Mouse (Mus musculus): ENCODE data around the gene Tmem131.

DNA sequence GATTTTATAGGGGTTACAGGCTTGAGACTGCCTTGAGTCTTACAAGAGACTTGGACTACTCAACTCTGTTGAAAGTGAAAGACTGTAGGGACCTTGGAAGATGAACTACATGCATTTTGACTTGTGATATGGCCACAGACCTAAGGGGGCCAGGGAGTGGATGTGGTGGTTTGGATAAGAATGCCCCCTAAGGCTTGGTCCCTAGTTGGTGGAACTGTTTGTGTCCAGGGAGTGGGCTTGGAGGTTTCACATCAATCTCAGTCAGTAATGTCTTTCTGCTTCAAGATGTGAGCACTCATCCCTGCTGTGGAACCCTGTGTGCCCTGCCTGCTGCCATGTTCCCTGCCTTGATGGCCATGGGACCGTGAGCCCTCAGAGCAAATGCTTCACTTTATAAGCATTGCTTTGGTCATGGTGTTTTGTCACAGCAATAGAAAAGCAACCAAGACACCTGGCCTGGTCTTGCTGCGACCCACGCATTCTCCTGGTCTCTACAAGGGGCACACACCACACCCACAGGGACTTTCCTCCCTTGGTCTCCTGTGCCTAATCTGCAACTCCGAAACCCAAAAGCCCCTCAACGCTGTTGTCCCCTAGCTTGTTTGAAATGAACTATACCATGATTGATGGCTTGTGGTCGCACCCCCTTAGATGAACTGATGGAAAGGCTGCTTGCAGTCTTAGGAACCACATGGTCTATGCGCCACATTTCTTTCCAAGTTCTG is 137.1 kb downstream of the Tmem131 start:
- TF ChIP-seq POLR2A (IDR thresholded peaks at IDR 0.05; ENCODE audit: insufficient read depth, low read depth, low read length) (no peak), CTCF (IDR thresholded peaks at IDR 0.05) (no peak), EP300 (IDR thresholded peaks at IDR 0.05; ENCODE audit: insufficient read depth, low read depth, low read length) (no peak)
